Mouse (Mus musculus): Measurements from ENCODE around the gene Mboat1. TPM values are rescaled to one million over a fixed set of nuclear protein-coding genes. Genes with fewer than 3 reads are reported as not detected.
A peak's percentile ranks its signal among the peaks of the same experiment; 100 is the strongest.

Mboat1 gene
- polyA plus RNA-seq, 2 experiments: 5.7 to 13.3 TPM

DNA sequence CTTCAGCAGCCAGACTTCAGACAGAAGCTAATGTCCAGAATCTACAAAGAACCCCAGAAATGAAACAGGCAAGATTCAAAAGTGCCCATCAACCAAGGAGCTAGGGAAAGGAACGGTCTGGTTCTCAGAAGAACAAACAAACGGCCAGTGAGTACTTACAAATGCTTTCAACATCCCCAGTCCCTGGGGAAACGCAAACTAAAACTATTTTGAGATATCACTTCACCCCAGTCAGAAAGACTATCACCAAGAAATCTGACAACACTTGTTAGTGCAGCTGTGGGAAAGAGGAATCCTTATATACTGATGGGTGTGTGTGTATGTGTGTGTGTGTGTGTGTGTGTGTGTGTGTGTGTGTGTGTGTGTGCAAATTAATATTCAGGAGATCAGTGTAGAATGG is 116.4 kb downstream of the Mboat1 start:
- DNase-seq (ENCODE audit: low spot score): no peak
- 60% methylated on average over 3 of the region's 3 CpGs for WGBS

DNA sequence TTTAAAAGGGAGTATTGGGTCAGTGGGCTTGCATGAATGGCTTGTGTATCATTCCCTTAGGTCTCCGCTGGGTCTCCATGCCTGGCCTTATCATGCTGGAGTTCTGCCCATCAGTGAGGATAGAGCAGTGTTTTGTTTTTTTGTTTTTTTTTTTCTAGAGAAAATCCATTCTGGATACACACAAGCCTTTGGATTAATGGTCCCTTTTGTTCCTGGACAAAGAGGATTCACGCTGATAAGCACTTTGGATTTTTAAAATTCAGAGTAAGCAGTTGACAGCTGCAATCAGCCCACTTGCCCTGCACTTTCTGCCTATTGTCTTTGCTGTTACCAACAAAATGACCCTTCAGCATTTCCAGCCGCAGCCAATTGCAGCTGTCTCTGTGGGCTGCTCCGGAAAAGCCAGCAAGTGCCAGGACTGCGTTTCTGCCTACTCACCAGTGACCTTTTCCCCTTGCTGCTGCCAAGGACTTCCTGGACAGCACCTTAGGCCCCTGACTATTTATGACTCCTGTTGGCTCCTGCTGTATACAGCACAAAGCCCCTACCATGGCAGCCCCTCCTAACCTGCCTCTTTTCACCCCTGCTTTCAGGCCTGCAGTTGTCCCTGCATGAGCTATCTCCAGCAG is 117.5 kb downstream of the Mboat1 start:
- Histone ChIP-seq H3K36me3 (ENCODE audit: control insufficient read depth, insufficient read depth, low read length) (no peaks in the 10 kb centered on the region), H3K4me1 (ENCODE audit: control insufficient read depth, insufficient read depth, low read length) (no peaks in the 10 kb centered on the region), H3K4me3 (replicated peaks; ENCODE audit: low read length) (no peak overlapping the region), H3K4me2 (replicated peaks; ENCODE audit: low read depth, low read length, severe bottlenecking) (no peak overlapping the region), H3K27me3 (ENCODE audit: control insufficient read depth, insufficient read depth, low read length) (no peaks in the 10 kb centered on the region), H3K27ac (replicated peaks; ENCODE audit: low read depth, low read length) (no peak overlapping the region), H3K9ac (ENCODE audit: low read depth, low read length, severe bottlenecking) (no peak overlapping the region), H3K9me3 (ENCODE audit: control insufficient read depth, low read length) (no peaks in the 10 kb centered on the region)
- TF ChIP-seq POLR2A (IDR thresholded peaks at IDR 0.05; ENCODE audit: borderline replicate concordance, extremely low read depth, insufficient read depth, insufficient read length): no peak
- DNase-seq (ENCODE audit: low spot score) (peak; percentile 69), ATAC-seq (ENCODE audit: low FRiP score, low read depth) (peak; percentile 30; the same call in 1 of the 2 replicates)
- 38% methylated on average over 5 of the region's 5 CpGs for WGBS

More for the DNA sequence above, 116.4 kb downstream of the Mboat1 start:
- H3K9ac ChIP-seq (ENCODE audit: low read depth, low read length, severe bottlenecking): no peak overlapping the region
- H3K36me3 ChIP-seq (ENCODE audit: control insufficient read depth, insufficient read depth, low read length): no peaks in the 10 kb centered on the region
- no peak overlapping the region for H3K27ac ChIP-seq (replicated peaks; ENCODE audit: low read depth, low read length)
- no peak overlapping the region for H3K4me3 ChIP-seq (replicated peaks; ENCODE audit: low read length)
- no peaks in the 10 kb centered on the region for H3K9me3 ChIP-seq (ENCODE audit: control insufficient read depth, low read length)
- TF ChIP-seq POLR2A (IDR thresholded peaks at IDR 0.05; ENCODE audit: borderline replicate concordance, extremely low read depth, insufficient read depth, insufficient read length): no peak
- ATAC-seq (ENCODE audit: low FRiP score, low read depth): no peak; the same call in 1 of the 2 replicates
- H3K4me2 ChIP-seq (replicated peaks; ENCODE audit: low read depth, low read length, severe bottlenecking): no peak overlapping the region
- no peaks in the 10 kb centered on the region for H3K27me3 ChIP-seq (ENCODE audit: control insufficient read depth, insufficient read depth, low read length)
- H3K4me1 ChIP-seq (ENCODE audit: control insufficient read depth, insufficient read depth, low read length): no peaks in the 10 kb centered on the region

DNA sequence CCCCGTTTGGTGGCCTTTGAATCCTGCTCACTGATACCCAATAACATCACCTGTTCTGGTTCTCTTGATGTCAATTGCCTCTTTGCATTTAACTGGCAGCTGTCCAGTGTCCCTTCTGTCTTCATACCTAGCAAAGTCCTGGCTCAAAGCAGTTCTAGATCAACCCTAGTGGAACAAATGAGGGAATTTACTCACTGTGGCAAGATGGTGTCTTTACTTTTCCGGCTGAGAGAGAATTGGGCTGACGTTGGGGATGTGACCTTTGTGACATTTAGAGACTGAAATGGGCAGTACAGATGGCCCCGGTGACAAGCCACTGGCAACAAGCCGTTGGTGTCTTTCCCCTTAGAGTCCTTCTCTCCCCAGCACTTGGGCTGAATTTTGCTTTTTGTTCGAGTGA is 118.1 kb downstream of the Mboat1 start:
- Histone ChIP-seq H3K27ac (replicated peaks; ENCODE audit: low read depth, low read length) (no peak overlapping the region), H3K4me3 (replicated peaks; ENCODE audit: low read length) (no peak overlapping the region), H3K27me3 (ENCODE audit: control insufficient read depth, insufficient read depth, low read length) (no peaks in the 10 kb centered on the region), H3K9me3 (ENCODE audit: control insufficient read depth, low read length) (no peaks in the 10 kb centered on the region), H3K9ac (ENCODE audit: low read depth, low read length, severe bottlenecking) (no peak overlapping the region; the same call in 1 of the 2 replicates), H3K4me2 (replicated peaks; ENCODE audit: low read depth, low read length, severe bottlenecking) (no peak overlapping the region), H3K4me1 (ENCODE audit: control insufficient read depth, insufficient read depth, low read length) (no peaks in the 10 kb centered on the region), H3K36me3 (ENCODE audit: control insufficient read depth, insufficient read depth, low read length) (no peaks in the 10 kb centered on the region)
- DNase-seq (ENCODE audit: low spot score): no peak
- WGBS: 70% methylated on average over 6 of the region's 6 CpGs
- ATAC-seq (ENCODE audit: low FRiP score, low read depth): no peak
- no peak for TF ChIP-seq POLR2A (IDR thresholded peaks at IDR 0.05; ENCODE audit: borderline replicate concordance, extremely low read depth, insufficient read depth, insufficient read length)

DNA sequence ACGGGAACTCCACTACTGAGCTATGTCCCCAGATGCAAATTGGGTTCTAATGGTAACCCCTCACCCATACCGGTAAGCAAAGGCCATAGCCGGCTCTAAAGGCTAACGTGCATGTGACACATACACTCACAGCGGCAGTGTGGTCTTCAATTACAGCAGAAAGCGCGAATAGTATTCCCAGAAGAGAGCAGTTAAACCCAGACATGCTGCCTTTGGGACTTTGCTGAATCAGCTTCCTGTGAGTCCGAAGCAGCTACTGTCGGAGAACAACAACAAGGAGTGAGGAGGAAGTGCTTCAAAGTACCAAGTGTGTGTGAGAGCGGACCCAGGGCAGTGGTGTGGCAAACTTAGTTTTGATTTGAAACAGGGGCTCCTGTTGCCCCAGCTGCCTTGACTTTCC is 122.5 kb downstream of the Mboat1 start:
- Histone ChIP-seq H3K36me3 (ENCODE audit: control insufficient read depth, insufficient read depth, low read length) (no peaks in the 10 kb centered on the region), H3K4me2 (replicated peaks; ENCODE audit: low read depth, low read length, severe bottlenecking) (no peak overlapping the region), H3K27me3 (ENCODE audit: control insufficient read depth, insufficient read depth, low read length) (no peaks in the 10 kb centered on the region), H3K4me1 (ENCODE audit: control insufficient read depth, insufficient read depth, low read length) (no peaks in the 10 kb centered on the region), H3K27ac (replicated peaks; ENCODE audit: low read depth, low read length) (no peak overlapping the region), H3K9ac (ENCODE audit: low read depth, low read length, severe bottlenecking) (no peak overlapping the region), H3K4me3 (replicated peaks; ENCODE audit: low read length) (no peak overlapping the region), H3K9me3 (ENCODE audit: control insufficient read depth, low read length) (no peaks in the 10 kb centered on the region)
- WGBS: 65% methylated on average over 10 of the region's 10 CpGs
- DNase-seq (ENCODE audit: low spot score) (no peak), ATAC-seq (ENCODE audit: low FRiP score, low read depth) (no peak)
- TF ChIP-seq POLR2A (IDR thresholded peaks at IDR 0.05; ENCODE audit: borderline replicate concordance, extremely low read depth, insufficient read depth, insufficient read length): no peak

DNA sequence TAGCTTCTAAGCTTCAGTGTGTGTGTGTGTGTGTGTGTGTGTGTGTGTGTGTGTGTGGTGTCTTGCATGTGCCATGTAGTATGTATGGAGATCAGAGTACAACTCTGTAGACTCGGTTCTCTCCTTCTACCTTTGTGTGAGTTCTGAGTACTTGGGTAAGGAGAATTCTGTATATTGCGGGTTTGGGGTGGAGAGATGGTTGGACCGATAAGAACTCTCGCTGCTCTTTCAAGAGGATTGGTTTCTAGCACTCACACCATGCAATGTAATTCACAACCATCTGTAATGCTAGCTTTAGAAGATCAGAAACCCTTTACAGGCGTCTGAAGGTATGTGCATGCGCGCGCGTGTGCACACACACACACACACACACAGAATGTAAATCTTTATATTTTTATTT is 123.0 kb downstream of the Mboat1 start:
- Histone ChIP-seq H3K9ac (ENCODE audit: low read depth, low read length, severe bottlenecking) (no peak overlapping the region), H3K36me3 (ENCODE audit: control insufficient read depth, insufficient read depth, low read length) (no peaks in the 10 kb centered on the region), H3K4me1 (ENCODE audit: control insufficient read depth, insufficient read depth, low read length) (no peaks in the 10 kb centered on the region), H3K4me2 (replicated peaks; ENCODE audit: low read depth, low read length, severe bottlenecking) (no peak overlapping the region), H3K9me3 (ENCODE audit: control insufficient read depth, low read length) (no peaks in the 10 kb centered on the region), H3K27me3 (ENCODE audit: control insufficient read depth, insufficient read depth, low read length) (no peaks in the 10 kb centered on the region), H3K27ac (replicated peaks; ENCODE audit: low read depth, low read length) (no peak overlapping the region), H3K4me3 (replicated peaks; ENCODE audit: low read length) (no peak overlapping the region)
- 91% methylated on average over 9 of the region's 9 CpGs for WGBS
- TF ChIP-seq POLR2A (IDR thresholded peaks at IDR 0.05; ENCODE audit: borderline replicate concordance, extremely low read depth, insufficient read depth, insufficient read length): no peak
- ATAC-seq (ENCODE audit: low FRiP score, low read depth) (no peak), DNase-seq (ENCODE audit: low spot score) (no peak)

Data from limb, embryonic 14.5 days (tissue).